Mouse (Mus musculus) thymus, adult 2 months (tissue): ENCODE measurements around the gene Hspg2. TPM values are rescaled to one million over a fixed set of nuclear protein-coding genes. Genes with fewer than 3 reads are reported as not detected.

Experiments
- DNase-seq: peaks from one replicate; pipeline ENCODE4 v3.0.0; 2021
- H3K27ac ChIP-seq: fragments of 200-500 bp; 2 replicates; pipeline ENCODE4 v1.5.1; 2012; ENCODE audit warnings: low read length, control low read depth; ENCODE audit not compliant: control insufficient read depth, insufficient read depth
- H3K27me3 ChIP-seq: fragments of 200-500 bp; 2 replicates; pipeline ENCODE4 v1.6.1; 2012; ENCODE audit warnings: mild to moderate bottlenecking, low read length, moderate library complexity, mixed read lengths; ENCODE audit not compliant: control insufficient read depth, insufficient read depth
- H3K36me3 ChIP-seq: fragments of 200-500 bp; 2 replicates; pipeline ENCODE4 v1.6.1; 2012; ENCODE audit warnings: mild to moderate bottlenecking, low read length, moderate library complexity; ENCODE audit not compliant: control insufficient read depth, insufficient read depth
- H3K4me1 ChIP-seq: fragments of 200-500 bp; replicated peaks from 2 replicates; pipeline ENCODE4 v1.6.1; 2012; ENCODE audit warnings: low read length; ENCODE audit not compliant: control insufficient read depth, insufficient read depth
- H3K4me3 ChIP-seq: fragments of 200-500 bp; 2 replicates; pipeline ENCODE4 v1.5.1; 2012; ENCODE audit warnings: mild to moderate bottlenecking, low read length, control low read depth, moderate library complexity; ENCODE audit not compliant: control insufficient read depth, insufficient read depth
- CTCF ChIP-seq: fragments of 200-500 bp; IDR thresholded peaks from 2 replicates; pipeline ENCODE4 v1.5.1; 2012; ENCODE audit warnings: mild to moderate bottlenecking, control low read depth, low read length, moderate library complexity, borderline replicate concordance; ENCODE audit not compliant: control insufficient read depth, poor library complexity, insufficient read depth; ENCODE audit errors: extremely low read depth
- POLR2A ChIP-seq: fragments of 200-500 bp; IDR thresholded peaks from 2 replicates; pipeline ENCODE4 v1.6.1; 2012; ENCODE audit warnings: mild to moderate bottlenecking, low read length, control low read depth, moderate library complexity; ENCODE audit not compliant: control insufficient read depth, poor library complexity, insufficient read depth; ENCODE audit errors: extremely low read depth
- WGBS: fragments of 180-500 bp; shearing (Covaris S2); methylation state at CpG from one replicate; pipeline ENCODE4 v1.1.7; 2018; 5-methylcytosine and 5-hydroxymethylcytosine counted together
- polyA plus RNA-seq: library from polyadenylated mRNA; depleted of rRNA; stranded (reverse); fragments of >200 nt; gene quantifications from 2 replicates; pipeline ENCODE4 v1.2.3, GENCODE M21; 2012

Hspg2 gene
- polyA plus RNA-seq, 1 experiment: 21.6 TPM

- H3K27me3 ChIP-seq: no peaks in the 10 kb centered on the region
- TF ChIP-seq CTCF: no peak
- TF ChIP-seq POLR2A: no peak
- no peak overlapping the region for H3K27ac ChIP-seq
- no peaks in the 10 kb centered on the region for H3K36me3 ChIP-seq
- no peak overlapping the region for H3K4me3 ChIP-seq
- 46% methylated on average over 5 of the region's 5 CpGs for WGBS
- peak; percentile 47 for DNase-seq
- no peaks in the 10 kb centered on the region for H3K4me1 ChIP-seq
These were observed 24.9 kb upstream of the Hspg2 start for GRCm38 (mm10) chr4:137443625-137444024.

GRCm38 (mm10) chr4:137445881-137446280 lies 22.7 kb upstream of the Hspg2 start:
- H3K4me3 ChIP-seq: no peak overlapping the region
- no peaks in the 10 kb centered on the region for H3K4me1 ChIP-seq
- 80% methylated on average over 4 of the region's 4 CpGs for WGBS
- no peaks in the 10 kb centered on the region for H3K27me3 ChIP-seq
- DNase-seq: no peak
- no peak overlapping the region for H3K27ac ChIP-seq
- TF ChIP-seq POLR2A (no peak), CTCF (no peak)
- H3K36me3 ChIP-seq: no peaks in the 10 kb centered on the region

- Histone ChIP-seq H3K36me3 (no peaks in the 10 kb centered on the region), H3K4me1 (no peaks in the 10 kb centered on the region), H3K27ac (no peak overlapping the region), H3K27me3 (no peaks in the 10 kb centered on the region), H3K4me3 (no peak overlapping the region)
- no peak for TF ChIP-seq CTCF
- TF ChIP-seq POLR2A: no peak
- WGBS: 53% methylated on average over 7 of the region's 7 CpGs
- DNase-seq: no peak
These were observed 21.0 kb upstream of the Hspg2 start for GRCm38 (mm10) chr4:137447363-137448196.

- no peaks in the 10 kb centered on the region for H3K4me1 ChIP-seq
- WGBS: 59% methylated on average over 6 of the region's 6 CpGs
- H3K27ac ChIP-seq: no peak overlapping the region
- no peaks in the 10 kb centered on the region for H3K36me3 ChIP-seq
- DNase-seq: no peak
- TF ChIP-seq POLR2A: no peak
- TF ChIP-seq CTCF: no peak
- H3K4me3 ChIP-seq: no peak overlapping the region
- H3K27me3 ChIP-seq: no peaks in the 10 kb centered on the region
These were observed 20.4 kb upstream of the Hspg2 start for GRCm38 (mm10) chr4:137448197-137448596.

GRCm38 (mm10) chr4:137448641-137449040 lies 19.9 kb upstream of the Hspg2 start:
- TF ChIP-seq POLR2A: no peak
- TF ChIP-seq CTCF: no peak
- DNase-seq: no peak
- Histone ChIP-seq H3K27me3 (no peaks in the 10 kb centered on the region), H3K4me3 (no peak overlapping the region), H3K27ac (no peak overlapping the region), H3K4me1 (no peaks in the 10 kb centered on the region), H3K36me3 (no peaks in the 10 kb centered on the region)
- WGBS: 70% methylated on average over 2 of the region's 2 CpGs

- H3K4me3 ChIP-seq: no peak overlapping the region
- no peaks in the 10 kb centered on the region for H3K36me3 ChIP-seq
- no peaks in the 10 kb centered on the region for H3K4me1 ChIP-seq
- no peak for DNase-seq
- H3K27ac ChIP-seq: no peak overlapping the region
- WGBS: 87% methylated on average over 2 of the region's 2 CpGs
- TF ChIP-seq CTCF: no peak
- TF ChIP-seq POLR2A: no peak
- H3K27me3 ChIP-seq: no peaks in the 10 kb centered on the region
These were observed 19.4 kb upstream of the Hspg2 start for GRCm38 (mm10) chr4:137449132-137449531.
